Mouse (Mus musculus) lung, postnatal 0 days (tissue): ENCODE results near the gene Apopt1.

ENCODE experiments used
- CTCF ChIP-seq: IDR thresholded peaks from 2 replicates; pipeline ENCODE4 v1.5.1; 2016; ENCODE audit warnings: antibody characterized with exemption, mild to moderate bottlenecking
- EP300 ChIP-seq: IDR thresholded peaks from 2 replicates; pipeline ENCODE4 v1.6.1; 2016; ENCODE audit warnings: antibody characterized with exemption, mild to moderate bottlenecking, control low read depth

- no peak for TF ChIP-seq CTCF
- no peak for TF ChIP-seq EP300
Observed at GRCm38 (mm10) chr12:111798493-111798892, 85.4 kb downstream of the Apopt1 start.
